Mouse (Mus musculus): ENCODE data around the gene Zbtb1.
A peak's percentile ranks its signal among the peaks of the same experiment; 100 is the strongest.

Zbtb1 gene

GRCm38 (mm10) chr12:76362303-76362676 lies 7.8 kb upstream of the Zbtb1 start:
- Histone ChIP-seq H3K27me3 (ENCODE audit: control insufficient read depth, insufficient read depth, low read length, poor library complexity, severe bottlenecking) (no peaks in the 10 kb centered on the region), H3K36me3 (ENCODE audit: control insufficient read depth, insufficient read depth, low read length, poor library complexity, severe bottlenecking) (no peaks in the 10 kb centered on the region)
- DNase-seq (ENCODE audit: low read depth, low spot score), result peak; percentile 49

GRCm38 (mm10) chr12:76366276-76366675 lies 3.8 kb upstream of the Zbtb1 start:
- Histone ChIP-seq H3K27me3 (ENCODE audit: control insufficient read depth, insufficient read depth, low read length, poor library complexity, severe bottlenecking) (no peaks in the 10 kb centered on the region), H3K36me3 (ENCODE audit: control insufficient read depth, insufficient read depth, low read length, poor library complexity, severe bottlenecking) (no peaks in the 10 kb centered on the region)
- DNase-seq (ENCODE audit: low read depth, low spot score), result no peak

DNA sequence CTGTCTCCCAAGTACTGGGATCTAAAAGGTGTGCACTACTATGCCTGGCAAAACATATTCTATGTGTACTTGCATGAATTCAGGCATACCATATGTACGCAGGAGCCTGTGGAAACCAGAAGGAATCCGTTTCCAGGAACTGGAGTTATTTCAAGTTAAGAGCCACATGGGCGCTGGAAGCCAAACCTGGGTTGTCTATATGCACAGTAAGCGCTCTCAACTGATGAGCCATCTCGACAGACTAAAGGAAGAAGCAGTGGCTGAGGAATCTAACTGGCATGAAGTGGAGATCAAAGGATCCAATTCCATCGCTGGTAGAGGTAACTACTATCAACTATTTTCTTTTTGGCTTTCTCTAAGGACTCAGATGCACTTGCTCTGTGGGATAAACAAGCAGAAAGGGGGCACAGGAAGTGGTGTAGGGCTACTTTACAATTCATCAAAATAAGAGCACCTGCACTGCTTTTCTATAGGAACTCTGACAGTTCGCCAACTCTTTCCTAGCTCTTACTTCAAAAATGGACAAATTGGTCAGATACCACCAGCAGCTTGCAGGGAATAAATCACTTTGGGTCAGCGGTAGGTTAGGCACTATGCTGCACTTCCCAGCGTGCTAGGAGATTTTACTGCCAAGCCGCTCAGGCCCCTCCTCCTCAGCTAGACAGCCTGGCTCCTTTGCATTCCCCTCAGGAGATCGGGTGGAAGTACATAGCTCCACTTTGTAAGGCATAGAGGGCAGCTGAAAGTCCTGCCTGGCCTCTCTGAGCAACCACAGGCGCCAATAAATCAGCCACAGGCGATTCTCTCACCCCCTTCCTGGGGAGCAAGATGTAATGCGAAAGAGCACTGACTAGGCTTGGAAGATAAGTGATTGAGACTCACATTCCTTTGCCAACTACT lies 2.7 kb upstream of the Zbtb1 start:
- DNase-seq (ENCODE audit: low read depth, low spot score), result no peak
- Histone ChIP-seq H3K36me3 (ENCODE audit: control insufficient read depth, insufficient read depth, low read length, poor library complexity, severe bottlenecking) (no peaks in the 10 kb centered on the region), H3K27me3 (ENCODE audit: control insufficient read depth, insufficient read depth, low read length, poor library complexity, severe bottlenecking) (no peaks in the 10 kb centered on the region)

- Histone ChIP-seq H3K27me3 (ENCODE audit: control insufficient read depth, insufficient read depth, low read length, poor library complexity, severe bottlenecking) (no peaks in the 10 kb centered on the region), H3K36me3 (ENCODE audit: control insufficient read depth, insufficient read depth, low read length, poor library complexity, severe bottlenecking) (no peaks in the 10 kb centered on the region)
- no peak for DNase-seq (ENCODE audit: low read depth, low spot score)
These were observed 1.8 kb upstream of the Zbtb1 start for GRCm38 (mm10) chr12:76368201-76368789.

- H3K36me3 ChIP-seq (ENCODE audit: control insufficient read depth, insufficient read depth, low read length, poor library complexity, severe bottlenecking), result no peaks in the 10 kb centered on the region
- no peak for DNase-seq (ENCODE audit: low read depth, low spot score)
- H3K27me3 ChIP-seq (ENCODE audit: control insufficient read depth, insufficient read depth, low read length, poor library complexity, severe bottlenecking), result no peaks in the 10 kb centered on the region
These were observed 1.3 kb upstream of the Zbtb1 start for GRCm38 (mm10) chr12:76368790-76369205.

DNA sequence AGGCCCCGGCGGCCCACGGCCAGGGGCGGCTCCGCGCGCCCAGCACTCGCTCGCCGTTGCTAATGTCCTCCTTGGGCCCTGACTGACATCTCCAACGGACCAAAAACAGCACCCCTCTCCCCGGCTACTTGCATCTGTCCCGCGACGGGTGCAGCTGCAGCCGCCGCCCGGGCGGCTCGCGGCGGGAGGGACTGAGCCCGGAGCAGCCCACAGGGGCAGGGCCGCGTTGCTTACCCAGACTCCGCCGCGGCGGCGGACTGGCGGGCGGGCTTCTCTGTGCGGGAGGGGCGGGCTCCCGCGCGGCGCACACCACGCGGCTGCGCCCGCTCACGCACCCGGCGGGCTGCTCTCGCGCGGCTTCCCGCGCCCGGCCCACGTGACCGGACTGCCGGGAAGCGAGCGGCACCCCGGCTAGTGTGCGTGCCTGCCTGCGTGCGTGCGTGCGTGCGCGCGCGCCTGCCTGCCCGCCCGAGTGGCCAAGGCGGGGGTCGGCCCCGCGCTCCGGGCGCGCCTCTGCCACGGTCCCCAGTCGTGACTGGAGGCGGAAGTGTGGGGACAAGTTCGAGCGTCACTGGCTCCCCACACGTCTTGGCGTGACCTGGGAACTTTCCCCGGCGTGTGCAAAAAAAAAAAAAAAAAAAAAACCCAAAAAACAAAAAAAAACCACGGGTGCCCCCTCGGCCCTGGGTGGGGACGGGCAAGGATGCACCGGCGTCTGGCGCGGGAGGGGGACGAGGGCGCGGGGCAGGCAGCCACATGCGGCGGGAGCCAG lies 674 bp upstream of the Zbtb1 start, which contains the start of gene Zbtb25:
Gene Zbtb25 (minus strand): TSS at position 397 of the 772 bp plus-strand sequence.
- DNase-seq (ENCODE audit: low read depth, low spot score), result peak; percentile 90
- Histone ChIP-seq H3K36me3 (ENCODE audit: control insufficient read depth, insufficient read depth, low read length, poor library complexity, severe bottlenecking) (no peaks in the 10 kb centered on the region), H3K27me3 (ENCODE audit: control insufficient read depth, insufficient read depth, low read length, poor library complexity, severe bottlenecking) (no peaks in the 10 kb centered on the region)

DNA sequence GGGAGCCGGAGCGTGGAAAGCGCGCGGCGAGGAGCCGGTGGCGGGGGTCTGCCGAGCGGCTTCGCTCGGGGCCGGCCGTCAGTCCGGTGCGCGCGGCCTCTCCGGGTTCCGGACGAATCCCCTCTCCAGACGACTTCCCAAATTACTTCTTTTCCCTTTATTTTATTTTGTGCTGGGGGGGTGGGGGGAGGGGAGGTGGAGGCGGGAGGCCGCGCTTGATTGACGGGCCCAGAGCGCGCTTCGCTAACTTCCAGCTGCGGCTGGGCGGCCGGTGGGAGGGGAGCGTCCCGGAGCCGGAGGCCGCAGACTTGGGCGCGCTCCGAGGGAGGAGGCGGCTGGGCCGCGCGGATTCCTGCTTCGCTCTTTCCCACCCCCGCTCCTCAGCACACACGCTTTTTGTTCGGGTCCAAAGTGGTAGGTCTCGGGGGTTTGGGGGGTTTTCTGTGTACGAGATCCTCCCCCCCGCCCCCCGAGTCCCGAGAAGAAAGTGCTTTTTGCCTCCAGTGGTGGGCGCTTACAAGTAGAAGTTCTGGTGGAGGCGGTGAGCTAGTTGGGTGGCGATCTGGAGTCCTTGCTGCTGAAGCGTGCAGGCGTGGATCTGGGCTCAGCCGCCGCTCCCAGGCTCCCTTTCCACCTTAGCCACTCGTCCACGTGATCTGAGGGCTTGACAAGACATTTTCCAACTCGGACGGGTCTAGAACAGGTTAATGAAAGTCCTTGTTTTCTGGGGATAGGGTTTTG lies 935 bp downstream of the Zbtb1 start:
- Histone ChIP-seq H3K27me3 (ENCODE audit: control insufficient read depth, insufficient read depth, low read length, poor library complexity, severe bottlenecking) (no peaks in the 10 kb centered on the region), H3K36me3 (ENCODE audit: control insufficient read depth, insufficient read depth, low read length, poor library complexity, severe bottlenecking) (no peaks in the 10 kb centered on the region)
- peak; percentile 72 for DNase-seq (ENCODE audit: low read depth, low spot score)

DNA sequence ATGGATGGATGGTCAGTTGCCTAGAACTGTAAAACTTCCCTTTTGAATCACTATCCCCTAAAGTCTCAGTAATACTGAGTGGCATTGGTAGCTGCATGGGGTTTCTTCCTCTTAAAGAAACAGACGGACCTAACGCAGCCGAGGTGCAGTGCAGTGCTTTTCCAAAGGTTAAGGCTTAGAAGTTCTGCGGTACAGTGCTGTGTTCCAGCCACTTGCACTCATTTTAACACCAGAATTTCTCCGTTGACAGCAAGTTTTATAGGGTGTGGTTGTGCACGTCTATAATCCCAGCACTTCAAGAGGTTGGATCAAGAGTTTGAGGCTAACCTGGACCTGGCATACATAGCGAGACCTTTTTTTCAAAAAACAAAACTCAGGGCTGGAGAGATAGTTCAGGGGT lies 2.0 kb downstream of the Zbtb1 start:
- no peaks in the 10 kb centered on the region for H3K27me3 ChIP-seq (ENCODE audit: control insufficient read depth, insufficient read depth, low read length, poor library complexity, severe bottlenecking)
- no peaks in the 10 kb centered on the region for H3K36me3 ChIP-seq (ENCODE audit: control insufficient read depth, insufficient read depth, low read length, poor library complexity, severe bottlenecking)
- peak; percentile 19 for DNase-seq (ENCODE audit: low read depth, low spot score)

GRCm38 (mm10) chr12:76372881-76373818 lies 3.1 kb downstream of the Zbtb1 start:
- Histone ChIP-seq H3K27me3 (ENCODE audit: control insufficient read depth, insufficient read depth, low read length, poor library complexity, severe bottlenecking) (no peaks in the 10 kb centered on the region), H3K36me3 (ENCODE audit: control insufficient read depth, insufficient read depth, low read length, poor library complexity, severe bottlenecking) (no peaks in the 10 kb centered on the region)
- DNase-seq (ENCODE audit: low read depth, low spot score), result peak; percentile 63

GRCm38 (mm10) chr12:76373991-76374390 lies 3.9 kb downstream of the Zbtb1 start:
- Histone ChIP-seq H3K27me3 (ENCODE audit: control insufficient read depth, insufficient read depth, low read length, poor library complexity, severe bottlenecking) (no peaks in the 10 kb centered on the region), H3K36me3 (ENCODE audit: control insufficient read depth, insufficient read depth, low read length, poor library complexity, severe bottlenecking) (no peaks in the 10 kb centered on the region)
- no peak for DNase-seq (ENCODE audit: low read depth, low spot score)

- DNase-seq (ENCODE audit: low read depth, low spot score), result no peak
- no peaks in the 10 kb centered on the region for H3K36me3 ChIP-seq (ENCODE audit: control insufficient read depth, insufficient read depth, low read length, poor library complexity, severe bottlenecking)
- H3K27me3 ChIP-seq (ENCODE audit: control insufficient read depth, insufficient read depth, low read length, poor library complexity, severe bottlenecking), result no peaks in the 10 kb centered on the region
These were observed 4.8 kb downstream of the Zbtb1 start for GRCm38 (mm10) chr12:76374911-76375310.

- peak; percentile 62 for DNase-seq (ENCODE audit: low read depth, low spot score)
- Histone ChIP-seq H3K27me3 (ENCODE audit: control insufficient read depth, insufficient read depth, low read length, poor library complexity, severe bottlenecking) (no peaks in the 10 kb centered on the region), H3K36me3 (ENCODE audit: control insufficient read depth, insufficient read depth, low read length, poor library complexity, severe bottlenecking) (no peaks in the 10 kb centered on the region)
These were observed 5.4 kb downstream of the Zbtb1 start for GRCm38 (mm10) chr12:76375506-76375905.

DNA sequence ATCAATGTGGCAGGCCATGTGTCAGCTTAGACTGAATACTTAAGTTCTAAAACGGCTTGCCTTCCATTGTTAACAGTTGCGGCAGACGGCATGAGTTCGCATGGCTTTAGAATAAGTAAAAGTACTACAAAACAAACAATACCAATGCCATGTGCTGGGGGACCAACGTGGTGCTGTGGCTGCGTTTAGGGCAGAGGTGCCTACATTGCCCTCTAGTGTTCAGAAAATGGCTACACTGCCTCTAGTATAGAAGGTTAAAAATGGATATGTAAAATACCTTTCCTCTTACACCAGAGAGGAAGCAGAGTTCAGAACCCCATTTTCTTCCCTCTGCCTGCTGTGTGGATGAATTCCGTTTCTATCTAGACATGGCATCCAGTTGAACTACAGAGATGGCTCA lies 6.6 kb downstream of the Zbtb1 start:
- peak; percentile 85 for DNase-seq (ENCODE audit: low read depth, low spot score)
- Histone ChIP-seq H3K27me3 (ENCODE audit: control insufficient read depth, insufficient read depth, low read length, poor library complexity, severe bottlenecking) (no peaks in the 10 kb centered on the region), H3K36me3 (ENCODE audit: control insufficient read depth, insufficient read depth, low read length, poor library complexity, severe bottlenecking) (no peaks in the 10 kb centered on the region)
